Mouse (Mus musculus) forebrain, embryonic 14.5 days (tissue): Measurements from ENCODE around the gene Ran. TPM values are rescaled to one million over a fixed set of nuclear protein-coding genes. Genes with fewer than 3 reads are reported as not detected.

Experiments
- polyA plus RNA-seq: library from polyadenylated mRNA; unstranded; fragments of >200 nt; fragmentation: Nextera tagmentation; extraction: Ambion mirVana; gene quantifications from 2 replicates; pipeline ENCODE4 v1.2.1, GENCODE M21; 2014

Gene Ran
- polyA plus RNA-seq, 1 experiment from 2014 or later = 632 TPM

Other genes starting within 250 kb of the Ran start
- 2.2 and 3.4 TPM in 2 replicates for gene Rimbp2, start 66.6 kb upstream of the Ran start, polyA plus RNA-seq
- 13.9 and 16.9 TPM in 2 replicates for gene Stx2, start 11.5 kb upstream of the Ran start, polyA plus RNA-seq
- gene Adgrd1, start 76.7 kb downstream of the Ran start, polyA plus RNA-seq = 0.12 and 0.15 TPM in 2 replicates